Comparison of ENCODE assay signal across 17 mouse cellular contexts in the genomic region with DNA sequence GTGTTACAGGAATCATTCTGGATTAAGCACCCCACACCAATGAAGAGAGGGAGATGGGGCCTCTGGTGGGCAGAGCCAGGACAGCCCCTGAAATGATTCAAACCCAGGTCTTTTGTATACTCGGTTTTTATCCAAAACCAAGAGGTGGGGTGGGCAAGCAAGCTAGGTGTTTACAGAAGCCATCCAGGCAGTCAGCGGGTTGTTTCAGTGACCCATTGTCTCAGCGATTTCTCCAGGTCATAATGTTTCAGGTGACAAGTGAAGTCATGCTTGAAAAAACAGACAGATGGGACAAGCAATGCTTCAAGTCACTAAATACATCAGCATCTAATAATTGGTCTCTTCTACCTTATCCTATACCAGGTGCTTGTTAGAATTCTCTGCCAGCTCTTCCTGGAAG.
"Had no signal": no experiment of that assay in that cellular context is flagged by ENCODE, and none has a peak within 500 bp of the region (broad histone marks: within the 10 kb centered on the region; RNA-seq: fewer than 3 reads in every experiment).

No protein-coding gene starts in this region.

- DNase-seq: lung, adult 2 months; lung, postnatal 14 days; lung, postnatal 36 days; right cerebral cortex, postnatal 14 days; thymus, adult 2 months; thymus, postnatal 25 days; thymus, postnatal 4 days had no signal

- H3K4me3 ChIP-seq: lung, embryonic 15.5 days; megakaryocyte, embryonic 14.5 days; midbrain, embryonic 13.5 days; midbrain, embryonic 15.5 days; neural tube, embryonic 12.5 days; stomach, embryonic 15.5 days had no signal

- H3K36me3 ChIP-seq: lung, embryonic 15.5 days; midbrain, embryonic 13.5 days; midbrain, embryonic 15.5 days; neural tube, embryonic 12.5 days; stomach, embryonic 15.5 days had no signal

- H3K27ac ChIP-seq: lung, embryonic 15.5 days; macrophage; midbrain, embryonic 13.5 days; midbrain, embryonic 15.5 days; neural tube, embryonic 12.5 days; stomach, embryonic 15.5 days; stomach, postnatal 0 days had no signal

- H3K9ac ChIP-seq: lung, embryonic 15.5 days; midbrain, embryonic 13.5 days; midbrain, embryonic 15.5 days; neural tube, embryonic 12.5 days; stomach, embryonic 15.5 days had no signal

- H3K4me2 ChIP-seq: lung, embryonic 15.5 days; midbrain, embryonic 11.5 days; midbrain, embryonic 15.5 days; stomach, embryonic 15.5 days had no signal

- H3K27me3 ChIP-seq: lung, embryonic 15.5 days; midbrain, embryonic 13.5 days; midbrain, embryonic 15.5 days; neural tube, embryonic 12.5 days; stomach, embryonic 15.5 days had no signal

- H3K9me3 ChIP-seq: lung, embryonic 15.5 days; midbrain, embryonic 13.5 days; midbrain, embryonic 15.5 days; neural tube, embryonic 12.5 days; stomach, embryonic 15.5 days had no signal

- ATAC-seq: lung, postnatal 0 days; midbrain, embryonic 13.5 days; midbrain, embryonic 15.5 days had no signal
